Mouse (Mus musculus) forebrain, embryonic 15.5 days (tissue): ENCODE results near the gene Gm5136. TPM values are rescaled to one million over a fixed set of nuclear protein-coding genes. Genes with fewer than 3 reads are reported as not detected.

Source experiments
- ATAC-seq: fragments of 200-750 bp; cut with Nextera tagmentation; replicated peaks from 2 replicates; pipeline ENCODE4 v1.8.0; 2017; ENCODE audit warnings: mild to moderate bottlenecking, moderate TSS enrichment, moderate library complexity
- H3K27ac ChIP-seq: fragments of 300-500 bp; sonication (generic); replicated peaks from 2 replicates; pipeline ENCODE4 v1.5.1; 2015; ENCODE audit warnings: mild to moderate bottlenecking, inconsistent platforms
- H3K27me3 ChIP-seq: fragments of 300-500 bp; sonication (generic); 2 replicates; pipeline ENCODE4 v1.6.1; 2015; ENCODE audit warnings: inconsistent platforms
- H3K36me3 ChIP-seq: fragments of 300-500 bp; sonication (generic); 2 replicates; pipeline ENCODE4 v1.6.1; 2015; ENCODE audit warnings: mild to moderate bottlenecking, inconsistent platforms
- H3K4me1 ChIP-seq: fragments of 300-500 bp; sonication (generic); 2 replicates; pipeline ENCODE4 v1.6.1; 2015; ENCODE audit warnings: inconsistent platforms
- H3K4me2 ChIP-seq: fragments of 300-500 bp; sonication (generic); replicated peaks from 2 replicates; pipeline ENCODE4 v1.6.1; 2015; ENCODE audit warnings: mild to moderate bottlenecking, inconsistent platforms
- H3K4me3 ChIP-seq: fragments of 300-500 bp; sonication (generic); 2 replicates; pipeline ENCODE4 v1.5.1; 2015; ENCODE audit warnings: mild to moderate bottlenecking, inconsistent platforms
- H3K9ac ChIP-seq: fragments of 300-500 bp; sonication (generic); replicated peaks from 2 replicates; pipeline ENCODE4 v1.6.1; 2015; ENCODE audit warnings: mild to moderate bottlenecking, inconsistent platforms
- H3K9me3 ChIP-seq: fragments of 300-500 bp; sonication (generic); 2 replicates; pipeline ENCODE4 v1.6.1; 2016; ENCODE audit warnings: inconsistent platforms
- WGBS: fragments of 180-500 bp; shearing (Covaris S2); methylation state at CpG from one replicate; pipeline ENCODE4 v1.1.7; 2015; ENCODE audit warnings: mixed read lengths; 5-methylcytosine and 5-hydroxymethylcytosine counted together
- polyA plus RNA-seq: library from polyadenylated mRNA; unstranded; fragments of >200 nt; fragmentation: Nextera tagmentation; extraction: Ambion mirVana; gene quantifications from 2 replicates; pipeline ENCODE4 v1.2.1, GENCODE M21; 2015

Gene Gm5136
- polyA plus RNA-seq = 0.34 and 0.39 TPM in 2 replicates

DNA sequence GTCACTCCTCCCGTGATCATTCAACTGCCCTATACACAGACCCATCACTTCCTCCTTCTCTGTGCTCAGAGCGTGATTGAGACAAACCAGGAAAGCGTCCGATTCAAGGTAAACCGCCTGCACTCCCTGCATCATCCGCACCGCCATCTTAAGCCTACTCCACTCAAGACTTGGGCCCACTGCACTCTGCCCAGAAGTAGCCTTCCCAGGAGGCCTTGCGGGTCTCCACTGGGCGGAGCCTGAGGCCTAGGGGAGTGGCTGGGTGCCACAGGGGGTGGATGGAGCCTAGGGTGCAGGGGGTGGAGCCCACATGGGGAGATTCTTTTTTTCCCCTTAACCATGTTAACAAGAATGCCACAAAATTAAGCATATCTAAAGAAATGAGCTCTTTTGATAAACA, at the start of gene Gm5136:
Gene Gm5136, minus strand, starts transcription at position 215 of the 400 bp plus-strand sequence.
- peak within 1 kb of the TSS; percentile 74; the same call in 1 of the 2 replicates for H3K27ac ChIP-seq
- H3K4me3 ChIP-seq = no peak within 1 kb of the TSS
- H3K36me3 ChIP-seq = no peaks in the 10 kb centered on the region
- no peak within 1 kb of the TSS for H3K9ac ChIP-seq
- no peaks in the 10 kb centered on the region for H3K9me3 ChIP-seq
- H3K27me3 ChIP-seq = no peaks in the 10 kb centered on the region
- no peak; the same call in 1 of the 2 replicates for ATAC-seq
- WGBS = 99% methylated on average over 9 of the region's 9 CpGs
- H3K4me1 ChIP-seq = peaks cover 21% of the 10 kb centered on the region
- no peak within 1 kb of the TSS for H3K4me2 ChIP-seq

DNA sequence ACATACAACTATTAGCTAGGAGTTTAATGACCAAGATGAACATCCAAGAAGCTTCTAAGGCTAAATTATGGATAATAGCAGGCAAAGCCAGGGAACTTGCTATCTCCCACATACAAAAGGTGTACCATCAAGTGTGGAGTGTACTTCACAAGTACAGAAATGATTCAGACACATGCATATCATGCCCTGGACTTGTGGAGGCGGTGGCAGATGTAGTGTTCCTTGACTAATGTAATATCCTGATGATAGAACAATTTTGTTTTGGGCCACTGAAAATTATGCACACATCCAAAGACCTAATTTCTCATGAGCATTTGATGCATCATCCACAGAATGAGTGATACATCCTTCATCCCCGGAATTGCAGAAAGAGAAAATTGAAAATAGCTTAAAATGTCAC, 43.8 kb upstream of the Gm5136 start:
- Histone ChIP-seq H3K27ac (no peak overlapping the region), H3K4me3 (no peak overlapping the region), H3K9me3 (no peaks in the 10 kb centered on the region), H3K4me2 (no peak overlapping the region), H3K9ac (no peak overlapping the region), H3K4me1 (no peaks in the 10 kb centered on the region), H3K36me3 (no peaks in the 10 kb centered on the region), H3K27me3 (no peaks in the 10 kb centered on the region)
- no peak for ATAC-seq
- WGBS = 93% methylated on average over 2 of the region's 2 CpGs

DNA sequence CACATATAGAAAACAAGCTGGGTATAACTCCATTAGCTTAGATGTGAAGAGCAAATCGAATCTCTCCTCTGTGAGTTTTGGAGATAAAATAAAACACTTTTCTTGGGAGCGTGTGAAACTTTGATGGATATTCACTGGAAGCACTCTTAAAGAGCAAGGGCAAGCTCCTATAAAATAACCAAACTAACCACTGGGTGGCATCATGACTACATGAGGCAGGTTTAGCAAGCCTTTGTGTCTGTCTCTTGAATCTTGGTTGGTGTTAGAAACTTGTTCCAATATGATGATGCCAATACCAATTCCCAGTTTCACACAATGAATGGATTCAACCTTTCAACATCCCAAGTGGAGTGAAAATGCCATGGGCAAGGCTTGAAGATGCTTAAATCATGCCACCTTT, 34.0 kb upstream of the Gm5136 start:
- H3K4me3 ChIP-seq = no peak overlapping the region
- no peaks in the 10 kb centered on the region for H3K27me3 ChIP-seq
- H3K27ac ChIP-seq = no peak overlapping the region
- H3K36me3 ChIP-seq = no peaks in the 10 kb centered on the region
- no peaks in the 10 kb centered on the region for H3K9me3 ChIP-seq
- no peak overlapping the region for H3K9ac ChIP-seq
- H3K4me1 ChIP-seq = no peaks in the 10 kb centered on the region
- peak; percentile 72 for ATAC-seq
- no peak overlapping the region for H3K4me2 ChIP-seq
- 79% methylated on average over 2 of the region's 2 CpGs for WGBS

DNA sequence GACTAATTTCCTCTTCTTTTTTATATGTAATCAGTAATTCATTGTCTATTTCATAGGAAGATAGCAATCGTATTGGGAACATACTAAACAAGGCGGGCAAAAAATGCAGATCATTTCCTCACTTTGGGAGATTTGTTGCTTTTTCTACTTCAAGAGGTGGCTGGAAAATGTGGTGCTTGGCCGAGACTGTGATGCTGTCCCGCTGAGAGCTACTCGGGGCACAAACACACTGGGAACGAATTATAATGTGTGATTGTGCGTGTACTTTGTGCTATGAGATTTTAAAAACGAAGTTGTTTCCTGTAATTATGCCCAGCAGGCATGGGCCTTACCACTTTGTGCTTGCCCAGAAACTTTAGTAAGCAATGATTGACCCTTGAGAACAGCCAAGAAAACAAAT, 29.0 kb upstream of the Gm5136 start:
- Histone ChIP-seq H3K9me3 (no peaks in the 10 kb centered on the region), H3K9ac (no peak overlapping the region), H3K4me2 (no peak overlapping the region), H3K27ac (no peak overlapping the region), H3K36me3 (no peaks in the 10 kb centered on the region), H3K27me3 (no peaks in the 10 kb centered on the region), H3K4me3 (no peak overlapping the region), H3K4me1 (no peaks in the 10 kb centered on the region)
- 58% methylated on average over 8 of the region's 8 CpGs for WGBS
- no peak for ATAC-seq

DNA sequence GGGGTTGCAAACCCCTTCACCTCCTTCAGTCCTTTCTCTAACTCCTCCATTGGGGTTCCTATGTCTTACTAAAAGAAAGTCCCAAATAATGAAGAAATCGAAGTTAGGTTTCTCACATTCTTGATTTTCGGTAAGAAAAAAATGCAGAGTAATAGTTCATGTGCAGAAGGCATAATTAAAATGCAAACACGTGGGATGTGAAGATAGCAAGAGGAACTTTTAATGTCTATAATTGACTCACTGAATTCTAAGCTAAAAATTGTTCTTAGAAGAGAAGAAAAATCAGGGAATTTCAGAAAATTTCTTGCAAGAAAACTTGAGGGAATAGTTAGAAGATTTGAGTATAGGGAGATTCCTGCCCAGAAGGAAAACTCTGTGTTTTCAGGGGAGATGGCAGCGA, 26.4 kb upstream of the Gm5136 start:
- H3K27ac ChIP-seq = no peak overlapping the region
- no peak overlapping the region for H3K4me2 ChIP-seq
- H3K9me3 ChIP-seq = no peaks in the 10 kb centered on the region
- H3K4me1 ChIP-seq = no peaks in the 10 kb centered on the region
- 88% methylated on average over 4 of the region's 4 CpGs for WGBS
- H3K36me3 ChIP-seq = no peaks in the 10 kb centered on the region
- no peak overlapping the region for H3K9ac ChIP-seq
- H3K4me3 ChIP-seq = no peak overlapping the region
- ATAC-seq = no peak
- no peaks in the 10 kb centered on the region for H3K27me3 ChIP-seq

DNA sequence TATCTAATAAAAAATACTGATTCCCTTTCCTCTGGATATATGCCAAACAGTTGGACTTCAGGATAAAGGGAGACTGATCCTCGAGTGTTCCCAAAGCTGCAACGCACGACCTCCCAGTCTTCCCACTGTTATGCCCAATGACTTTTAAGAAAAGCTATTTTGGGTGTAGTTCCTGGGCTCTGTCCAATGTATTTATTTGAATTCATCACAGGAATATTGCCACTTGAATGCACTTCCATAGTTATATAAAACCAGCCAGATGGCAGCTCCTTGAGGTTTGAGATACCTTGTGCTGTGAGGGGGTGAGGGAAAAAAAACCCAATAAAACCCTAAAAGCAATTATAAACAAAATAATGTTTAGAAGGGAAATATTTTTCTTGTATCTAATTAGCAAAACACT, 24.9 kb upstream of the Gm5136 start:
- Histone ChIP-seq H3K9ac (no peak overlapping the region), H3K36me3 (no peaks in the 10 kb centered on the region), H3K9me3 (no peaks in the 10 kb centered on the region), H3K4me3 (no peak overlapping the region), H3K4me2 (no peak overlapping the region), H3K27ac (no peak overlapping the region), H3K27me3 (no peaks in the 10 kb centered on the region), H3K4me1 (no peaks in the 10 kb centered on the region)
- no peak for ATAC-seq
- WGBS = 59% methylated on average over 3 of the region's 3 CpGs

DNA sequence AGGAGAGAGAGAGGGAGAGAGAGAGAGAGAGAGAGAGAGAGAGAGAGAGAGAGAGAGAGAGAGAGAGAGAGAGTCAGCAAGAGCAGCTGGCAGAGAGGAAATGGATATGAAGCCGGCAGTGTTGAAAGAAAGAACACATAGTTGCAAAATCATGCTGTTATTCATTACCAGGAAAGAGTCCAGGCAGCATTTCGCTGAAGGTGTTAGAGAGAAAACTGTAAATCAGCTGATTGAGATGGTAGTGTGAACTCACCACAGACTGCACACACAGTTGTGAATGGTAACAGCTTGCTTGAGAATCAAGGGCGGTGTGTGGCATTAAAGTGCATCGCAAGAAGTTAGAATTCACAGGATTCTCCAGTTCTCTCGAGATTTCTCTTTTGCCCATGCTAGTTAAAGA, 10.6 kb upstream of the Gm5136 start:
- Histone ChIP-seq H3K4me1 (peaks cover 9% of the 10 kb centered on the region; the same call in 1 of the 2 replicates), H3K4me2 (no peak overlapping the region), H3K27me3 (no peaks in the 10 kb centered on the region), H3K36me3 (no peaks in the 10 kb centered on the region), H3K27ac (peak overlapping the region; percentile 62; the same call in 1 of the 2 replicates), H3K9ac (no peak overlapping the region), H3K4me3 (no peak overlapping the region), H3K9me3 (no peaks in the 10 kb centered on the region)
- 51% methylated on average over 5 of the region's 5 CpGs for WGBS
- peak; percentile 85 for ATAC-seq

DNA sequence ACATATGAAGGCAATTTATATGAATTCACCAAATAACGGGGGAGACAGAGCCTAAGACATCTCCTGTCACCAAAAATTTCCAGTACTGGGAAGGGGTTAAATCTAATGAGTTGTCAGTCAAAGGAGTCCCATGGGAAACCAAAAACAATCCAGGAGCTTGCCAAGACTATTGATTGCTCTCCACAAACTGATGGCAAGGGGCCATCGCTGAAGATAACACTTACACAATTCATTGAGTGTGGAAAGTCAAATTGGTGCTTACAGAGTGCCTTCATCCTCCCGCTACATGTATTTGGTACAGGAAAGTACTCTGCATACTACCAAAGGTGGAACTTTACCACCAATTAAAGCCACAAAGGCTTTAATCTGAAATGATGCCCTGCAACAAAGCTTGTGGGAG, 5.7 kb upstream of the Gm5136 start:
- Histone ChIP-seq H3K36me3 (no peaks in the 10 kb centered on the region), H3K4me2 (no peak overlapping the region), H3K9me3 (no peaks in the 10 kb centered on the region), H3K27ac (no peak overlapping the region), H3K4me1 (peaks cover 25% of the 10 kb centered on the region), H3K4me3 (no peak overlapping the region), H3K27me3 (no peaks in the 10 kb centered on the region), H3K9ac (no peak overlapping the region)
- whole genome bisulfite sequencing = 87% methylated on average over 3 of the region's 3 CpGs
- no peak for ATAC-seq

DNA sequence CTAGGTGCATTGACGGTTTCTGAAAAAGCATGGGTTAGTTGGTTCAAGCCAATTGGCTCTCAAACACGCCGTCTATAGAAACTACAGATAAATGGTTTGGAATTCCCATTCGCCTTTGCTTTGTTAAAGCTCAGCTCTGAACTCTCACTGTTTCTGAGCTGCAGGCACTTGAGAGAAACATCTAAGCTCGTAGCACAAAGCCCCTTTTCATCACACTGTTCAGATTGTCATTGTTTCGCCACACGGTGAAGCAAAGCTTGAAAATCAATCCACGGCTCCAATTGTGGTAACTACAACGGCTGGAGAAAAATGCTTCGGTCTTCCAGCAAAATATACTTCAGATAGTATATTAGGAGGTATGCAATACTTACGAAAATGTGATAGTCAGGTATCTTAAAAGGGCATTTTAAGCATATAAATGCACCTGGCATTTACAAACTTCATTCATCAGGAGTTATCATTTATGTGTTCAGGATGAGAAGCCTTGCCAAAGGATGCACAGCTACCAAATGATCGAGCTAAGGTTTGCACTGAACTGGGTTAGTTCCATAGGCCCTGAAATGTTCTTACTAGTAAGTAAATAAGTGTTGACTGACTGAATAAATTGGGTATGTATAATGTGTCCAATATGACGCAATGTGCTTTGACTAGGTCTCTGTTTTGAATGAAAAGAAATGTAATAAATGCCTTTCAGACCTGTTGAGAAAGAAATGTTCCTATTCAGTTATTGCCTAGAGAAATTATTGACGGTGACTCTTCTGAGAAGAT, 1.6 kb upstream of the Gm5136 start:
- peak overlapping the region; percentile 74 for H3K27ac ChIP-seq
- no peaks in the 10 kb centered on the region for H3K9me3 ChIP-seq
- no peak overlapping the region for H3K9ac ChIP-seq
- peak; percentile 60 for ATAC-seq
- no peak overlapping the region for H3K4me2 ChIP-seq
- 6% methylated on average over 14 of the region's 14 CpGs for WGBS
- H3K4me1 ChIP-seq = peaks cover 21% of the 10 kb centered on the region
- H3K4me3 ChIP-seq = no peak overlapping the region
- no peaks in the 10 kb centered on the region for H3K27me3 ChIP-seq
- no peaks in the 10 kb centered on the region for H3K36me3 ChIP-seq

DNA sequence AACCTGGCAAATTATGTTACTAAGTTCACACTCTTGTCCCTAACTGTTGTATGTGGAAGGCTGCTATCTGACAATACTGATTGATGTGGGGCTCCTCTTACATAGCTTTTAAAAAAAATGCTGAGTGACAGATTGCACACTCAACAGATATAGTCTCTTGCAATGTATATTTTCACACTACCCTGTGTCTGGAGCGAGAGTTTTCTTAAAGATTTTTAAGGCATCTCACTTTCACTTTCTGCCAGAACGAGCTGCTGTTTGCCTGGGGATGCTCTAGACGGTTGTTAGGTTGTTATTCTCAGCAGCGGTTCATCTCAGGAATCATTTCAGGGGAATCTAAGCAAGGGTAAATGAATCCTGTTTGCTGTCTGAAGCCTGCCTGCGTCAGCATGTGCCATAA, 2.9 kb downstream of the Gm5136 start:
- Histone ChIP-seq H3K27ac (0 out of 2 replicates have a peak overlapping the region, but pooled peaks have one; percentile 29), H3K4me2 (no peak overlapping the region), H3K4me3 (no peak overlapping the region), H3K36me3 (no peaks in the 10 kb centered on the region), H3K9me3 (no peaks in the 10 kb centered on the region), H3K9ac (no peak overlapping the region), H3K27me3 (no peaks in the 10 kb centered on the region), H3K4me1 (peaks cover 17% of the 10 kb centered on the region)
- ATAC-seq = no peak
- WGBS = 60% methylated on average over 5 of the region's 5 CpGs

DNA sequence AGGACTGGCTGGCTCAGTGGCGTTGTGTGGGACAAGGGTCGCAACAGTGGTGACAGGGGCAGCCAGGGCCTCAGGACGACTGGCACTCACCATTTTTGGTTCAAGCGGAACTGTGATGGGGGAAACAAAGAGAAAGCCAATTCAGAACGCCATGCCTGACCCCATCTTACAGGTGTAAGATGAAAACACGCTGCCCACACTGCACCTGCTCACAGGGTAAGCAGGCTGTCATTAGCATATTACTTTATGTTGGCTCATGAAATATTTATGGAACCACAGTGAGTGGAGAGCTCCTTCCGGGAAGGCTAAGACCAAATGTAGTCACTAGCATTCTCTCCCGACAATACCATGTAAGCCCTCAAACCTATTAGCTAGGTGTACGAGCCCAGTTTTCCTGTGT, 9.0 kb downstream of the Gm5136 start:
- Histone ChIP-seq H3K4me3 (no peak overlapping the region), H3K9ac (no peak overlapping the region), H3K9me3 (no peaks in the 10 kb centered on the region), H3K4me2 (no peak overlapping the region), H3K27me3 (no peaks in the 10 kb centered on the region), H3K4me1 (peaks cover 5% of the 10 kb centered on the region; the same call in 1 of the 2 replicates), H3K36me3 (no peaks in the 10 kb centered on the region), H3K27ac (no peak overlapping the region)
- ATAC-seq = no peak
- 54% methylated on average over 9 of the region's 9 CpGs for WGBS

DNA sequence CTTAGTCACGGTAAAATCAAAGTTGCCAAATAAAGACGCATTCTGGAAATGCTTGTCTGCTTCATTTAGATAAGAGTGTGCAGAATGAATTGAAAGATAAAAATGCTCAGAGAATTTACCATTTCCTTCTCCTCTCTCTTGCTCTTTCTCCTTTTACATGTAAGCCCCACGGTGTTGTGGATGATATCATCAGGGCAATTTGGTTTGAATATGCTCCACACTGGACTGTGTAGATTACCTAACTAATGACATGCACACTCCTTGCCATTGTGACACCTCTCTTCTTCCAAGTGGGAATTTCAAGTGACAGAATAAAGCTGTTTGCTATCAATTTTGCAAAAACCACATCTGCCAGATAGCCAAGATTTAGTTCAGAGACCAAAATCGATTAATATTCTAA, 13.3 kb downstream of the Gm5136 start:
- Histone ChIP-seq H3K4me1 (peaks cover 5% of the 10 kb centered on the region; the same call in 1 of the 2 replicates), H3K4me2 (no peak overlapping the region), H3K27me3 (no peaks in the 10 kb centered on the region), H3K36me3 (no peaks in the 10 kb centered on the region), H3K9me3 (no peaks in the 10 kb centered on the region), H3K4me3 (no peak overlapping the region), H3K9ac (no peak overlapping the region), H3K27ac (no peak overlapping the region)
- 81% methylated on average over 4 of the region's 4 CpGs for WGBS
- no peak for ATAC-seq
